Mouse (Mus musculus) spleen, adult 2 months (tissue): Measurements from ENCODE around the gene Fdxacb1.

Experiments used
- CTCF ChIP-seq: fragments of 200-500 bp; IDR thresholded peaks from 2 replicates; pipeline ENCODE4 v1.5.1; 2011; ENCODE audit warnings: mild to moderate bottlenecking, inconsistent platforms; ENCODE audit not compliant: insufficient read depth, insufficient read length, insufficient replicate concordance; ENCODE audit errors: extremely low read depth
- POLR2A ChIP-seq: fragments of 200-500 bp; IDR thresholded peaks from 2 replicates; pipeline ENCODE4 v1.6.1; 2011; ENCODE audit warnings: low read depth, low read length, inconsistent platforms

GRCm38 (mm10) chr9:50767531-50768106 is 417 bp upstream of the Fdxacb1 start:
- TF ChIP-seq CTCF (no peak), POLR2A (no peak)
